Mouse (Mus musculus): ENCODE results near the gene Aak1. TPM values are rescaled to one million over a fixed set of nuclear protein-coding genes. Genes with fewer than 3 reads are reported as not detected.

Aak1 gene
- total RNA-seq, 2 experiments from 2014 or later: 263 to 271 TPM

DNA sequence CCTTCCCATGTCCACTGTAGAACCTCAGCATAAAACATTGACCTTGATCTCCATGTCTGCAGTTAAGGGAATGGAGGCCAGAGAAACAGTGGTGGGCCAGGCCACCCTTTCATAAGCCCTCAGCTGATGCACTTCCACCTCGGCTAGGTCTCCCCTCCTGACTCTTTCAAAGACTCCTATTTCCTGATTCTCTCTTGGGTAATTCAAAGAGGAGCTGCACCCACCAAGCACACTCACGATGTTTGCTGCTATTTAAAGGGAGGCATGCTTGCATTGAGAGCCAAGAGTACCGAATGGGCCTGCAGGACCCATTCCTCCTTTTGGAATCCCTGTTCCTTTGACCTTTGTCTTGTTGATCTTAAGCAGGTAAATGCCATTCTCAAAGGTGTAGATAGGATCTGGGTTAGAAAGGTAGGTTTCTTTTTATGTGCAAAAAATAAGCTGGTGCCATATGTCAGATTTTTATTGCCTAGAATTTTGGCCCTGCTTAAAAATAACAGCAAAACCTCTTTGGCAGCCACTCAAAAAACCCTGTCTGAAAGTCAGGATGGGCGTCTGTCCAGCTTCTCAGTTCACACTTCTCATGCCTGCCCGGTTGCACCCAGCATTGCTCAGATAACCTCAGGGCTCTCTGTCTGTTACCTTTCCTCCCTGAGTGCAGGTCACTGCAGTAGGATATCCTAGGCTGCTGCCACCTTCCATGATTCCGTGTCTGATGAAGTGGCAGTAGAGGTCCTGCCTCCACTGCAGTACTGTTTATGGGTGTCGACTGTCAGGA is 68.9 kb downstream of the Aak1 start:
- peak in 1 of 2 experiments; percentile 45 for DNase-seq (ENCODE audit: extremely low spot score in 1 of 2, low spot score in 2 of 2)
- intact Hi-C loops (cut with DNase I): loop anchor here (5.0 kb wide), 1 partner anchor 66 kb away; no protein-coding TSS in a partner anchor

DNA sequence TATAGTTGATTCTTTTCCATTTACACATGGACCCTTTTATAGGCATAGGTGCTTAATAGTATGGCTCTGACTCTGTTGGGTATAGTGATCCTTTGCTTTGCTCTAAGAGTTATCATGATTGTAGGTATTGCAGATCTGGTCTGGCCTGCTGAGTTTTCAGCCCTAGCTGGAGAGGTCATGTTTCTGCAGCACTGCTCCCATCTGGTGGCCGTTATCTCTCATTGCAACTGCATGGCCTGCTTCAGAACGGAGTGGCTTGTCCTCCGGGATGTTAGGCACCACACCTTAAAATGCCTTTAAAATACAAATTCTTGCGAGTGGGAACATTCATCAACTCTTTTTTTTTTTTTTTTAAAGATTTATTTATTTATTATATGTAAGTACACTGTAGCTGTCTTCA is 72.6 kb downstream of the Aak1 start:
- DNase-seq (ENCODE audit: extremely low spot score in 1 of 2, low spot score in 2 of 2): peak in 1 of 2 experiments; percentile 43
- intact Hi-C loops (cut with DNase I): loop anchor here (5.0 kb wide), 1 partner anchor 110 kb away; no protein-coding TSS in a partner anchor

DNA sequence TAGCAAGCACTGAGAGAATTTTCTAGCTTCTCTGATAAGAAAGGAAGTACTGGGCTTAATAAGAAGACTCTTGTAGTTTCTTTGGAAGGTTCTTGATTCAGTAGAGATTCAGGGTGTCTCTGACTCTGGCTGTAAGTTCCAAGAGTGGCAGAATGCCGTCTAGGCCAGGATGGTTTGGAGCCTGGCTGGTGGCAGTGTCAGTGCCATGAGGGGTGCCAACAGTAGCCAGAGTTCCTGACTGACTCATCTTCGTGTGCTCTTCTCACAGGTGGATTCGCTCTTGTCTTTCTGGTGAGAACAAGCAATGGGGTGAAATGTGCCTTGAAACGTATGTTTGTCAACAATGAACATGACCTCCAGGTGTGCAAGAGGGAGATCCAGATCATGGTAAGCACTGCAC is 75.4 kb downstream of the Aak1 start:
- DNase-seq (ENCODE audit: extremely low spot score in 1 of 2, low spot score in 2 of 2): no peak
- intact Hi-C loops (cut with DNase I): loop anchor here (5.0 kb wide), 1 partner anchor 112 kb away; no protein-coding TSS in a partner anchor

DNA sequence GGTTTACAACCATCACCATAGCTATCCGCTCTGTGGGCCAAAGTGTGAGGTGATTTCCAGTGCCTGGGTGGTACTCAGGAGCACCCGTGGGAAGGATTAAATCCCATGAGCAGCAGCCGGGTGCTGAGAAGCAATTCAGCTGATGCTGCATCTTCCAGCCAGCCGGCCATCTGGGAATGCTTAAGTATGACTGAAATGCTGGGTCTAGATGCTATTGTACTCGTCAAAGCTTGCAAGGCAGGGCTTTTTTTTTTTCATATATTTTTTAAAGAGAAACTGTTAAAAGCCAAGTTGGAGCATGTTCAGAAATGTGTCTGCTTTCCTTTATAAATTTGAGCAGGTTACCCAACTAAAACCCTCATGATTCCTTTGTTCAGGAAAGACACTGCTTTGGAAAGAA is 85.2 kb downstream of the Aak1 start:
- intact Hi-C loops (cut with DNase I): no loop called here
- peak in 1 of 2 experiments; percentile 30 for DNase-seq (ENCODE audit: extremely low spot score in 1 of 2, low spot score in 2 of 2)

DNA sequence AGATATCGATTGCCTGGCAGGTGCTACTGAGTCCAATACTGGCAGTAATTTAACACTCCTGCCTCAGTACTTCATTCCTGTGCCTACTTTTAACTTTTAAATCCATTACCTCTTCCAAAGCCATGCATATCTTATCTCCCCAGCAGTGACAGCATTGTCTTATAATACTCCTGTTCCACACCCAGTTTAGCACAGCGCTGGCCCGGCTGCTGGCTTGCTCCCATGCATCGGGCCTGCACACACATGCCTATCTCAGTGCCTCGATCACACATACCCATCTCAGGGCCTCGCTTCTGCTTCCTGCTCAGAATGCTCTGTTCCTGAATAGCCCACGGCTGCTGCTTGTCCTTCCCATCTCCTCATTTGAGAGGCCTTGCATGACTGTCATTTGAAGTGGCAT is 90.5 kb downstream of the Aak1 start:
- no peak for DNase-seq (ENCODE audit: extremely low spot score in 1 of 2, low spot score in 2 of 2)
- intact Hi-C loops (cut with DNase I): no loop called here

DNA sequence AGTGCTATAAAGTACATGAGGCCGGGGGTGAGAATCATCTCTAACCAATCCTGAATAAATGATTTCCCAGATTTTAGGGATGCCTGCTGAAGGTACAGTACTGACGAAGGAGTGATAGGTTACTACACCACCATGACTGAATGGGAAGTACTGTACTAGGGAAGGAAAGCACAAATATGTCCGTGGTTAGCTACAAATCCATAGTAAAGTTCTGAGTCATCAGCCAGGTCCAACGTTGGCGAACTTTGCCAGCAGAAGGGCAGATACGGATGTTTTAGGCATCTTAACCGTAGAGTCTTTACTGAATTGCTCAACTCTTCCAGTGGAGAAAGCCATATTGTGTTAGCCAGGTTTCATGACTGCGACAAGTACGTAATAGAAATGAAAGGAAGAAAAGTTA is 91.6 kb downstream of the Aak1 start:
- no peak for DNase-seq (ENCODE audit: extremely low spot score in 1 of 2, low spot score in 2 of 2)

DNA sequence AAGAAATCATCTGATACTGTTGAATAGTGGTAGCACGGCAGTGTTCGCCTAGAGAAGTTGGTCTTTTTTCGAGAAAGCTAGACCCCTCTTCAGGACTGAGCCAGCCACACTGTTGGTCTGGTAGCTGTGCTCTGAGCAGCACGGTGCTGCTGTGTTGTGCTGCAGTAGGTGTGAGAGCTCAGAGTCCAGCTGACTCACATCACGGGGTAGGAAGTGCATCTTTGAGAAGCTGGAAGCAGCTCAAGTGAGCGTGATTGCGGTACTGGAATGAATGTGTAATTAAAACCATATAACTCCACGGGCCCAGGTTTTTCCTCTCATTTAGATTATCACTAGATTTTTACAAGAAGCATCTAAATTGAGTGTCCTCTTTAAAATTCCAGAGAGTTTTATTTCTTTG is 97.8 kb downstream of the Aak1 start:
- no peak for DNase-seq (ENCODE audit: extremely low spot score in 1 of 2, low spot score in 2 of 2)
- intact Hi-C loops (cut with DNase I): no loop called here

More for the DNA sequence above, 91.6 kb downstream of the Aak1 start:
- intact Hi-C loops (cut with DNase I): no loop called here

DNA sequence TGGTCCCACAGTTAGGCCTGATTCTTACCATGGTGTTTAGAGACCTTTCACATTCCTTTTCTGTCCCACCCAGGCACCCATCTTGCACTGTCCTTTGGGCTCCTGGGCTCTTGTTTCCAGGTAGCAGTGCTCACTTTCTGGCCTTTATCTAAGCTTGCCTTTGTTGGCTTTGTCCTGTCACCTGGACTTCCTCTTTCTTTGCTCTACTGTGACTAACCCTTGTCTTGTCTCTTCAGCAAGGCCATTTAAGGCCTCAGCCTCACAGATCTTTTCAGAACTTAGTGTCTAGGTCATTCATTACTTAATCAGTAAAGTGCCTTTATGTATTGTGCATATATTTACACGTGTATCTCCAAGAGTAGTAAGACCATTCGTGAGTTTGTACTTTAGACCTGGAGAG is 99.4 kb downstream of the Aak1 start:
- DNase-seq (ENCODE audit: extremely low spot score in 1 of 2, low spot score in 2 of 2): no peak
- intact Hi-C loops (cut with DNase I): no loop called here

DNA sequence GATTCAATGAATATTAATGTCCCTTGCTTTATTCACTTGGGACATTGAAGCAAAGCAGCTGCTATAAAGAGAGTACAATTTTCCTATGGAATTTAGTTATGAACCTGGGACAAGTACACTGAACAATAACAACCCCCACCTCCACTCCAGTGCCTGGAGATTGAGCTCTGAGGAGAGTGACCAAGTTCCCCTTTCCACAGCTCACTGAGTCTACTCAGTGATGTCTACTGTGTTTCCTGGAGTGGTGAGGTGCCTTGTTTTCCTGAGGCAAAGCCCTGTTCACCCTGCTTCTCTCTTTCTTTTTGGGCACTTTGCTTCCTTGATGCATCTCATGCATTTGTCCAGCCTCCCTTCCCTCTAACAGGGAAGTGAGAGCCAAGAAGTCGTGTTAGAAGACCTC is 100.8 kb downstream of the Aak1 start:
- intact Hi-C loops (cut with DNase I): no loop called here

DNA sequence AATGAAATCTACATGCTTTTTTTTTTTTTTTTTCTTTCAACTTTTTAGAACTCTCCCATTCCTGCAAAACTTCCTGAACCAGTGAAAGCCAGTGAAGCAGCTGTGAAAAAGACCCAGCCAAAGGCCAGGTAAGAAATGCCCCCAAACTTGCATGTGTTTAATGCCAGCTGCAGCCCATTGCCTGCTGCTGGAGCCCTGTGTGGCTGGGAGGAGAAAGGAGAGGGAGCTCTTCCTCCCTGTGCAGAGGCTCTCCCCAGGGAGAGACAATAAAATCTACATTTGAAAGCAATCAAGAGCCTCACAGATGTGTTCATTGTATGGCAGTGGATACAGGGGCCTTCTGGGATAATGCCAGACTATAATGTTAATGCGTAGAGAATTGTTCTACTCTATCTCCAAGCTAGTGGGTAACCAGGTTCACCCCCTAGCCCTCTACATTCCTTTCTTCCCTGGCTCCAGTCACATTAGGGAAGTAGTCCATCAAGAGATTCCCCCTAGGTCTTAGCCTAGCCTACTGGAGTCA is 101.5 kb downstream of the Aak1 start:
- intact Hi-C loops (cut with DNase I): no loop called here

More for the DNA sequence above, 100.8 kb downstream of the Aak1 start:
- DNase-seq (ENCODE audit: extremely low spot score in 1 of 2, low spot score in 2 of 2): no peak

DNA sequence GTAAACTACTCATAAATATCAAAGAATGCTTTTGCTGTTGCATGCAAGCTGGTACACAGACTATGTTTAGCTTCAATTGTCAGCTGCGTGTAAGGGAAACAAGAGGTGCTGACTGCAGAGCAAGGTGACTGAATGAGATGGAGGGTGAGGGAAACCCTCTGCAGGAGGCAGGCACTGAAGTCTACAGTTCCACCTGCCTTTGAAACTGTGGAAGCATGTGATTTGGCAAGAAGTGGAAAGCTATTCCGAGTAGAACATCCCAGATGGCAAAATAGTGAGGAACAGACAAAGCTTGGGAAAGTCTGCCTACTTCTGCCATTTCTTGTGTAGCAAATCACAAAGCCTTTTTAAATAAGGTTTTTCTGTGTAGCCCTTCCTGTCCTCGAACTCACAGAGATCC is 106.4 kb downstream of the Aak1 start:
- peak in 1 of 2 experiments; percentile 29 for DNase-seq (ENCODE audit: extremely low spot score in 1 of 2, low spot score in 2 of 2)
- intact Hi-C loops (cut with DNase I): no loop called here

More for the DNA sequence above, 101.5 kb downstream of the Aak1 start:
- DNase-seq (ENCODE audit: extremely low spot score in 1 of 2, low spot score in 2 of 2): no peak

DNA sequence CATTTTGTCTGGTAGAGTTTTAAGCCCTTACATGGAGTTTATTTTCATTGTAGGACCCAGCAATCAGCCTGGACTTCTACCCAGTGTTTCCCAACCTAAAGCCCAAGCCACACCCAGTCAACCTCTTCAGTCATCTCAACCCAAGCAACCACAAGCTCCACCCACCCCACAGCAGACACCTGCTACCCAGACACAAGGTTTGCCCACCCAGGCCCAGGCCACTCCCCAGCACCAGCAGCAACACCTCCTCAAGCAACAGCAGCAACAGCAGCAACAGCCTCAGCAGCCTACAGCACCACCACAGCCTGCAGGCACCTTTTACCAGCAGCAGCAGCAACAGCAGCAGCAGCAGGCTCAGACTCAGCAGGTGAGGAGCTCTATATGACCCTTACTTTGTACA is 106.9 kb downstream of the Aak1 start:
- no peak for DNase-seq (ENCODE audit: extremely low spot score in 1 of 2, low spot score in 2 of 2)
- intact Hi-C loops (cut with DNase I): no loop called here

DNA sequence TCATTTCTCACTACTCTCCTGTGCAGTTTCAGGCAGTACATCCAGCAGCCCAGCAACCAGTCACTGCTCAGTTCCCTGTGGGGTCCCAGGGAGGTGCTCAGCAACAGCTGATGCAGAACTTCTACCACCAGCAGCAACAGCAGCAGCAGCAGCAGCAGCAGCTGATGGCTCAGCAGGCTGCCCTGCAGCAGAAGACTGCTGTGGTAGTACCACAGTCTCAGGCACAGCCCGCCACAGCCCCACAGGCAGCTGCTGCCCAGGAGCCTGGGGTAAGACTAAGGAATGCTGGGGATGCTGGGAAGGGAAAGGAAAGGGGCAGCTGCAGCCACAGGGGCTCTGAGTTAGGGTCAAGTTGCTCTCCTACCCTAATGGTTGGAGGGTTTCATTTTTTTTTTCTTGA is 109.7 kb downstream of the Aak1 start:
- intact Hi-C loops (cut with DNase I): no loop called here
- DNase-seq (ENCODE audit: extremely low spot score in 1 of 2, low spot score in 2 of 2): no peak

DNA sequence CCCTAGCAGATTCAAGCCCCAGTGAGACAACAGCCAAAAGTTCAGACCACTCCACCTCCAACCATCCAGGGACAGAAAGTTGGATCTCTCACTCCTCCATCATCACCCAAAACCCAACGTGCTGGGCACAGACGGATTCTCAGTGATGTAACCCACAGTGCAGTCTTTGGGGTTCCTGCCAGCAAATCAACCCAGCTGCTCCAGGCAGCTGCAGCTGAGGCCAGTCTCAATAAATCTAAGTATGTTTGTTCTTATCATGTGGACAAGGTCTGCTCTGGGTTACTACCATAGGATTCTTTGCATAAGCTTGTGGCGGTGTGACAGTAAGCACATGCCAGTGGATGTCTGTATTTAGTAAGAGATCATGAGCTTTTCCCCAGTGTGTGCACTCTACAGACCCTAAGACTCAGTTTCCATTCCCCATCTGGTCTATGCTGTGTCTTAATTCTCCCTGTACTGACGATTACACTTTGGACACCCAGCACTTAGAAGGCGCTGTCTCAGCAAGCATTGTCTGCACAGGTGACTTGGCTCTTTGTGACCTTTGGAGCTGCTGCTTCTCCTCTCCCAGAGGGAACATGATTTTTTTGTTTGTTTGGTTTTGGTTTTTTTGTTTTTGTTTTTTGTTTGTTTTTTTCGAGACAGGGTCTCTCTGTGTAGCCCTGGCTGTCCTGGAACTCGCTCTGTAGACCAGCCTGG is 114.8 kb downstream of the Aak1 start:
- intact Hi-C loops (cut with DNase I): no loop called here
- no peak for DNase-seq (ENCODE audit: extremely low spot score in 1 of 2, low spot score in 2 of 2)

DNA sequence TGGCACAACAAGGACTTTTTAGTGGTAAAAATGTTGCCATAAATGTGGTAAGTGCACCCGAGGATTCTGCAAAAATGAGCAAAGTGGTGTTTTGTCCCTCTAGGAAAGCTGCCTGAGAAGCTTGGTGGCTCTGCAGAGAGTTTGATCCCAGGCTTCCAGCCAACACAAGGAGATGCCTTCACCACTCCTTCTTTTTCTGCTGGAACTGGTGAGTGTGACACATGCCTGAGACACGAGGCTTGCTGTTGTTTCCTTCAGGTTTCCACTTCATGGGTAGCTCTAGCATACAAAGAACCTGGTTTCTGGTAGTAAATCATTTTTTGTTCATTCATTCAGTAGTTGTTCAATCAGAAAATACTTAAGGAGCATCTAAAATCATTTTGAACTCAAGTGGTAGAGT is 117.8 kb downstream of the Aak1 start:
- no peak for DNase-seq (ENCODE audit: extremely low spot score in 1 of 2, low spot score in 2 of 2)
- intact Hi-C loops (cut with DNase I): no loop called here

DNA sequence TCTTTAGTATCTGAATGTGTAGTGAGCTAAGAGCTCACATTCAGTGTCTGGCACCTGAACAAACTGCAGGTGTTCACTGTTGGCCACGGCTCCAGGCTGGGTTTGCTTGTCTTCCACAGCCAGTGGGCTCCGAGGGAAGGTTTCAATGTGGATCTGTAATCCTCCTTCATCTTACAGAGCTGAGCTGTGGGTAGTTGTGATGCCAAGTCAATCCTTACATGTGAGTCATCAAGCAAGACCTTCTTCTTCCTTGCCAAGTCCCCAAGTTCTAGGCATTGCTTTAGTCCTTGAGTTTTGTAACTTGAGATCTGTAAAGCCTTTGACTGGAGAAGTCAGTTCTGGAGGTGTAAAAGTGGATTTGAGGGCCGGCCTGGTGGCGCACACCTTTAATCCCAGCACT is 124.6 kb downstream of the Aak1 start:
- DNase-seq (ENCODE audit: extremely low spot score in 1 of 2, low spot score in 2 of 2): no peak
- intact Hi-C loops (cut with DNase I): no loop called here

DNA sequence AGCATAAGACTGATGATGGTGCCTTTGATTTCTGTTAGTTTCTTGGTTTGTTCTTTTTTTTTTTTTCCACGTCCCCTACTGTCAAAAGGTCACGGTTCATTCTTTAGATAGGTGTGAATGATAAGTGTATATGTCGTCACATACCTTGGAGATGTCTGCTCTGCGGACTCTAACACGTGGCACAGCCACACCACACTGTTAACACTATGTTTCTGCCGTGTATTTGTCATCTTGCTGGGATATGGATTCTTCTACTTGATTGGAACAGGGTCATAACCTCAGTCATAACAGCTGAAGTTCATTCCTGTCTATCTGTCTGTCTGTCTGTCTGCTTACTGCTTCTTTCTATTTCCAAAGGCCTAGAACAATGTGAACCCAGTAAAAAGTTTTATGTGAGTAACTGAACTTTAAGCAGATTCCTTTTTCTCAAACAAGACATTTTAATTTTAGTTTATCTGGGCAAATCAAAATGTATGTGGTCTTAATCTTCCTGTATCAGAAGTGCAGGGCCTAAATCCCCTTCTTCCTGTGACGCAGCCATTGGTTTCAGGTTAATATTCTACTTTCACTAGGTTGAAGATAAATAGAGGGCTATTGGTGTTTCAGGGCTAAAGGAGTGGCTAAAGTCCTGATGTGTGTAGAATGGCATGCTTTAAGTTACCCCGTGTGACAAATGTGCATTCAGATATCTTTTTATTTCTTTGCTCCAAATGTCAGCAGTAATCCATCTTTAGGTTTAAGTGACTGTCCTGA is 129.0 kb downstream of the Aak1 start:
- intact Hi-C loops (cut with DNase I): no loop called here

DNA sequence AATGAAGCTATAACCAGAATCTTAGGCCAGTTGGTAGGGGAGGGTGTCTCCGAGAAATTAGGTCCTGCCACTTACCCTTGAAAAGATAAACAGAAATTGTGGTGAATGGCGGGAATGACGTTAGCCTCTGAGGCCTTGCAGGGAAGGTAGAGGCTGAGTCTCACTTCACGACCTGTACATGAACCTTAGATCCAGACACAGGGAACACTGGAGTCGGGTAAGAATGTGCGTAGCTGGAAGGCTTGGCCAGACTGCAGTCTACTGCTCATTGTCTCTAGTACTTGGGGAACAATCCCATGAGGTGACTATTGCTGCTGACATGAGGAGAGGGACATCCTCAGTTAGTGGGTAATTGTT is 129.6 kb downstream of the Aak1 start:
- intact Hi-C loops (cut with DNase I): no loop called here

More for the DNA sequence above, 129.0 kb downstream of the Aak1 start:
- DNase-seq (ENCODE audit: extremely low spot score in 1 of 2, low spot score in 2 of 2): no peak

DNA sequence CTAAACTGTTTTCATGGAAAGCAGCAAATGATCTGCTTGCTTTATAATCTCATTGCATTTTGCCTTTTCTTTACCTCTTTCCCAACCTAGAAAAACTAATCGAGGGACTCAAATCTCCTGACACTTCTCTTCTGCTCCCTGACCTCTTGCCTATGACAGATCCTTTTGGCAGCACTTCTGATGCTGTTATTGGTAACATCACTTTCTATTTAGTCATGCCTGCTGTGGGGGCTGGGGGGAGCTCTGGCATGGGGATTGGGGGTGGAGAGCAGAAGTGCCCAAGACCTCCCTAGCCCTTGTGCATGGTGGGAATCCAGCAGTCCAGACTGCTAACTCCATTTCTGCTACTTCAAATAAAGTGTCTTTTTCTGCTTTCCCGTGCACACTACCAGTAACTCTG is 131.9 kb downstream of the Aak1 start:
- DNase-seq (ENCODE audit: extremely low spot score in 1 of 2, low spot score in 2 of 2): no peak
- intact Hi-C loops (cut with DNase I): no loop called here

More for the DNA sequence above, 129.6 kb downstream of the Aak1 start:
- no peak for DNase-seq (ENCODE audit: extremely low spot score in 1 of 2, low spot score in 2 of 2)
